Mouse (Mus musculus): Measurements from ENCODE around the gene Bcl6b. TPM values are rescaled to one million over a fixed set of nuclear protein-coding genes. Genes with fewer than 3 reads are reported as not detected.
A peak's percentile ranks its signal among the peaks of the same experiment; 100 is the strongest.

The Bcl6b gene
- polyA plus RNA-seq, 1 experiment from 2014 or later: 6.7 TPM

- no peak for DNase-seq (ENCODE audit: low spot score)
- Histone ChIP-seq H3K4me2 (ENCODE audit: low read depth, low read length) (peak overlapping the region; percentile 59; the same call in 1 of the 2 replicates), H3K27ac (replicated peaks; ENCODE audit: low read depth, low read length) (no peak overlapping the region), H3K9ac (replicated peaks; ENCODE audit: low read length) (no peak overlapping the region), H3K27me3 (ENCODE audit: control insufficient read depth, insufficient read depth, low read length) (peaks cover 37% of the 10 kb centered on the region), H3K36me3 (replicated peaks; ENCODE audit: control insufficient read depth, insufficient read depth, low read depth, low read length) (no peaks in the 10 kb centered on the region), H3K9me3 (replicated peaks; ENCODE audit: control insufficient read depth, low read length) (no peaks in the 10 kb centered on the region), H3K4me3 (ENCODE audit: low read depth, low read length) (no peak overlapping the region), H3K4me1 (ENCODE audit: control insufficient read depth, insufficient read depth, low read length) (peaks cover 10% of the 10 kb centered on the region)
- 8% methylated on average over 22 of the region's 22 CpGs for WGBS
- ATAC-seq (replicated peaks; ENCODE audit: insufficient number of reproducible peaks, low FRiP score, low TSS enrichment, low read depth): no peak
Measured at GRCm38 (mm10) chr11:70215301-70215700, 14.3 kb downstream of the Bcl6b start.

- no peak for DNase-seq (ENCODE audit: low spot score)
- no peak for ATAC-seq (replicated peaks; ENCODE audit: insufficient number of reproducible peaks, low FRiP score, low TSS enrichment, low read depth)
- Histone ChIP-seq H3K27me3 (ENCODE audit: control insufficient read depth, insufficient read depth, low read length) (peaks cover 37% of the 10 kb centered on the region), H3K9ac (replicated peaks; ENCODE audit: low read length) (0 out of 2 replicates have a peak overlapping the region, but pooled peaks have one; percentile 8), H3K27ac (replicated peaks; ENCODE audit: low read depth, low read length) (no peak overlapping the region), H3K9me3 (replicated peaks; ENCODE audit: control insufficient read depth, low read length) (no peaks in the 10 kb centered on the region), H3K4me2 (ENCODE audit: low read depth, low read length) (peak overlapping the region; percentile 59), H3K4me3 (ENCODE audit: low read depth, low read length) (peak overlapping the region; percentile 29), H3K4me1 (ENCODE audit: control insufficient read depth, insufficient read depth, low read length) (peaks cover 10% of the 10 kb centered on the region), H3K36me3 (replicated peaks; ENCODE audit: control insufficient read depth, insufficient read depth, low read depth, low read length) (no peaks in the 10 kb centered on the region)
- WGBS: 3% methylated on average over 18 of the region's 18 CpGs
Measured at GRCm38 (mm10) chr11:70214856-70215209, 14.8 kb downstream of the Bcl6b start.

- H3K27me3 ChIP-seq (ENCODE audit: control insufficient read depth, insufficient read depth, low read length): peaks cover 37% of the 10 kb centered on the region
- under 1% methylated on average over 46 of the region's 46 CpGs for WGBS
- H3K9ac ChIP-seq (replicated peaks; ENCODE audit: low read length): peak overlapping the region; percentile 47
- peaks cover 10% of the 10 kb centered on the region for H3K4me1 ChIP-seq (ENCODE audit: control insufficient read depth, insufficient read depth, low read length)
- no peaks in the 10 kb centered on the region for H3K9me3 ChIP-seq (replicated peaks; ENCODE audit: control insufficient read depth, low read length)
- no peak for DNase-seq (ENCODE audit: low spot score)
- H3K36me3 ChIP-seq (replicated peaks; ENCODE audit: control insufficient read depth, insufficient read depth, low read depth, low read length): no peaks in the 10 kb centered on the region
- peak overlapping the region; percentile 29 for H3K4me3 ChIP-seq (ENCODE audit: low read depth, low read length)
- ATAC-seq (replicated peaks; ENCODE audit: insufficient number of reproducible peaks, low FRiP score, low TSS enrichment, low read depth): peak; percentile 58; the same call in 1 of the 2 replicates
- no peak overlapping the region for H3K27ac ChIP-seq (replicated peaks; ENCODE audit: low read depth, low read length)
- peak overlapping the region; percentile 59 for H3K4me2 ChIP-seq (ENCODE audit: low read depth, low read length)
Measured at GRCm38 (mm10) chr11:70214191-70214855, 15.3 kb downstream of the Bcl6b start.

- ATAC-seq (replicated peaks; ENCODE audit: insufficient number of reproducible peaks, low FRiP score, low TSS enrichment, low read depth) (no peak), DNase-seq (ENCODE audit: low spot score) (no peak)
- Histone ChIP-seq H3K9ac (replicated peaks; ENCODE audit: low read length) (peak overlapping the region; percentile 47), H3K27me3 (ENCODE audit: control insufficient read depth, insufficient read depth, low read length) (peaks cover 37% of the 10 kb centered on the region), H3K4me1 (ENCODE audit: control insufficient read depth, insufficient read depth, low read length) (peaks cover 10% of the 10 kb centered on the region), H3K27ac (replicated peaks; ENCODE audit: low read depth, low read length) (no peak overlapping the region), H3K4me3 (ENCODE audit: low read depth, low read length) (peak overlapping the region; percentile 29), H3K9me3 (replicated peaks; ENCODE audit: control insufficient read depth, low read length) (no peaks in the 10 kb centered on the region), H3K4me2 (ENCODE audit: low read depth, low read length) (peak overlapping the region; percentile 59), H3K36me3 (replicated peaks; ENCODE audit: control insufficient read depth, insufficient read depth, low read depth, low read length) (no peaks in the 10 kb centered on the region)
- 9% methylated on average over 23 of the region's 26 CpGs for WGBS
Measured at GRCm38 (mm10) chr11:70213736-70214135, 15.9 kb downstream of the Bcl6b start.

- no peaks in the 10 kb centered on the region for H3K36me3 ChIP-seq (replicated peaks; ENCODE audit: control insufficient read depth, insufficient read depth, low read depth, low read length)
- no peaks in the 10 kb centered on the region for H3K9me3 ChIP-seq (replicated peaks; ENCODE audit: control insufficient read depth, low read length)
- H3K4me3 ChIP-seq (ENCODE audit: low read depth, low read length): no peak overlapping the region
- peak; percentile 76 for DNase-seq (ENCODE audit: low spot score)
- no peak overlapping the region for H3K4me2 ChIP-seq (ENCODE audit: low read depth, low read length)
- H3K9ac ChIP-seq (replicated peaks; ENCODE audit: low read length): no peak overlapping the region
- H3K27ac ChIP-seq (replicated peaks; ENCODE audit: low read depth, low read length): no peak overlapping the region
- ATAC-seq (replicated peaks; ENCODE audit: insufficient number of reproducible peaks, low FRiP score, low TSS enrichment, low read depth): no peak
- peaks cover 37% of the 10 kb centered on the region for H3K27me3 ChIP-seq (ENCODE audit: control insufficient read depth, insufficient read depth, low read length)
- H3K4me1 ChIP-seq (ENCODE audit: control insufficient read depth, insufficient read depth, low read length): peaks cover 10% of the 10 kb centered on the region
- 15% methylated on average over 9 of the region's 9 CpGs for WGBS
Measured at GRCm38 (mm10) chr11:70212896-70213295, 16.7 kb downstream of the Bcl6b start.

- no peak within 1 kb of the TSS for H3K4me2 ChIP-seq (ENCODE audit: low read depth, low read length)
- peaks cover 37% of the 10 kb centered on the region for H3K27me3 ChIP-seq (ENCODE audit: control insufficient read depth, insufficient read depth, low read length)
Measured at GRCm38 (mm10) chr11:70212423-70212822, 17.2 kb downstream of the Bcl6b start, which contains the start of gene Slc16a11. Gene Slc16a11 (plus strand): TSS chr11:70212752.

GRCm38 (mm10) chr11:70211972-70212371 lies 17.6 kb downstream of the Bcl6b start:
- H3K27ac ChIP-seq (replicated peaks; ENCODE audit: low read depth, low read length): no peak overlapping the region
- DNase-seq (ENCODE audit: low spot score) (no peak), ATAC-seq (replicated peaks; ENCODE audit: insufficient number of reproducible peaks, low FRiP score, low TSS enrichment, low read depth) (no peak)
- H3K4me1 ChIP-seq (ENCODE audit: control insufficient read depth, insufficient read depth, low read length): peaks cover 10% of the 10 kb centered on the region
- no peak overlapping the region for H3K4me2 ChIP-seq (ENCODE audit: low read depth, low read length)
- no peak overlapping the region for H3K9ac ChIP-seq (replicated peaks; ENCODE audit: low read length)
- no peaks in the 10 kb centered on the region for H3K36me3 ChIP-seq (replicated peaks; ENCODE audit: control insufficient read depth, insufficient read depth, low read depth, low read length)
- H3K9me3 ChIP-seq (replicated peaks; ENCODE audit: control insufficient read depth, low read length): no peaks in the 10 kb centered on the region
- 82% methylated on average over 6 of the region's 6 CpGs for WGBS
- no peak overlapping the region for H3K4me3 ChIP-seq (ENCODE audit: low read depth, low read length)
- H3K27me3 ChIP-seq (ENCODE audit: control insufficient read depth, insufficient read depth, low read length): peaks cover 37% of the 10 kb centered on the region

More at GRCm38 (mm10) chr11:70212423-70212822, 17.2 kb downstream of the Bcl6b start, which contains the start of gene Slc16a11:
- ATAC-seq (replicated peaks; ENCODE audit: insufficient number of reproducible peaks, low FRiP score, low TSS enrichment, low read depth) (no peak), DNase-seq (ENCODE audit: low spot score) (no peak)
- Histone ChIP-seq H3K4me3 (ENCODE audit: low read depth, low read length) (no peak within 1 kb of the TSS), H3K9me3 (replicated peaks; ENCODE audit: control insufficient read depth, low read length) (no peaks in the 10 kb centered on the region), H3K4me1 (ENCODE audit: control insufficient read depth, insufficient read depth, low read length) (peaks cover 10% of the 10 kb centered on the region), H3K27ac (replicated peaks; ENCODE audit: low read depth, low read length) (no peak within 1 kb of the TSS), H3K9ac (replicated peaks; ENCODE audit: low read length) (no peak within 1 kb of the TSS), H3K36me3 (replicated peaks; ENCODE audit: control insufficient read depth, insufficient read depth, low read depth, low read length) (no peaks in the 10 kb centered on the region)
- WGBS: 62% methylated on average over 6 of the region's 6 CpGs

- Histone ChIP-seq H3K9ac (replicated peaks; ENCODE audit: low read length) (no peak overlapping the region), H3K27ac (replicated peaks; ENCODE audit: low read depth, low read length) (no peak overlapping the region), H3K4me1 (ENCODE audit: control insufficient read depth, insufficient read depth, low read length) (peaks cover 10% of the 10 kb centered on the region), H3K36me3 (replicated peaks; ENCODE audit: control insufficient read depth, insufficient read depth, low read depth, low read length) (no peaks in the 10 kb centered on the region), H3K4me3 (ENCODE audit: low read depth, low read length) (no peak overlapping the region), H3K9me3 (replicated peaks; ENCODE audit: control insufficient read depth, low read length) (no peaks in the 10 kb centered on the region), H3K4me2 (ENCODE audit: low read depth, low read length) (no peak overlapping the region), H3K27me3 (ENCODE audit: control insufficient read depth, insufficient read depth, low read length) (peaks cover 24% of the 10 kb centered on the region)
- 94% methylated on average over 2 of the region's 2 CpGs for WGBS
- DNase-seq (ENCODE audit: low spot score) (no peak), ATAC-seq (replicated peaks; ENCODE audit: insufficient number of reproducible peaks, low FRiP score, low TSS enrichment, low read depth) (no peak)
Measured at GRCm38 (mm10) chr11:70210681-70211080, 18.9 kb downstream of the Bcl6b start.
